Mouse (Mus musculus): ENCODE results near the gene Vtn.

GRCm38 (mm10) chr11:78455308-78455707, 43.6 kb upstream of the Vtn start:
- TF ChIP-seq CTCF (IDR thresholded peaks at IDR 0.05) (peak; percentile 77), EP300 (IDR thresholded peaks at IDR 0.05) (no peak)
